ENCODE assay signal across 8 mouse cellular contexts in the genomic region with DNA sequence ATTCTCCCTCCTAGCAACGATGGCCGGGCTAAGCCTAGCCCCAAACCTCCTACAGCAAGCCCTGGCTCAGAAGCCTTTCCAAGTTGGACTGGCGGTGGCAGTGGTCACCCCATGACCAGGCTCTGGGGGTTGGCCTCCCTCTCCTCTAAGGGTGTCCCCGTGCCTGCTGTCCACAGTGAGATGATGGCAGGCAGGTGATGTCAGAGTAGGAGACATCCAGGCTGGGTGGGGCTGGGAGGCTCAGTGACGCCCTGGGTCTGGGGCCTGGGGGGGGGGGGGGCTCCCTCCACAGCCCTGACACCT. TPM values are rescaled to one million over a fixed set of nuclear protein-coding genes. Genes with fewer than 3 reads are reported as not detected.
DNase-seq lines count a peak whose midpoint lies in the region; ATAC-seq lines count a peak whose summit lies in the region.

No protein-coding gene starts in this region.

- peaks cover 95% of the 10 kb centered on the region for H3K27me3 ChIP-seq in megakaryocyte, embryonic 14.5 days (replicated peaks)
- H3K27me3 ChIP-seq in limb, embryonic 15.5 days, result no peaks in the 10 kb centered on the region
- H3K27me3 ChIP-seq in stomach, embryonic 14.5 days (ENCODE audit: control insufficient read depth, insufficient read depth, low read length), result no peaks in the 10 kb centered on the region

- peak overlapping the region; percentile 90 for H3K4me2 ChIP-seq in limb, embryonic 15.5 days
- H3K4me2 ChIP-seq in stomach, embryonic 14.5 days (replicated peaks; ENCODE audit: low read depth, low read length), result peak overlapping the region; percentile 86

- H3K4me1 ChIP-seq in megakaryocyte, embryonic 14.5 days, result peaks cover 28% of the 10 kb centered on the region
- peaks cover 46% of the 10 kb centered on the region for H3K4me1 ChIP-seq in limb, embryonic 15.5 days
- H3K4me1 ChIP-seq in stomach, embryonic 14.5 days (ENCODE audit: control insufficient read depth, insufficient read depth, low read length), result peaks cover 11% of the 10 kb centered on the region; the same call in 1 of the 2 replicates

- peak; percentile 11; the same call in 1 of the 2 replicates for ATAC-seq in cerebellum, adult (ENCODE audit: insufficient number of reproducible peaks, low FRiP score, low TSS enrichment)
- ATAC-seq in megakaryocyte, adult 5-6 weeks (ENCODE audit: poor library complexity, severe bottlenecking), result no peak
- ATAC-seq in limb, embryonic 15.5 days (ENCODE audit: insufficient number of reproducible peaks, low FRiP score, low TSS enrichment, low read depth), result no peak
- no peak for ATAC-seq in stomach, embryonic 14.5 days (ENCODE audit: insufficient number of reproducible peaks, insufficient read depth, low FRiP score, low read depth)

- peak overlapping the region; percentile 92 for H3K4me3 ChIP-seq in megakaryocyte, embryonic 14.5 days (replicated peaks)
- peak overlapping the region; percentile 91 for H3K4me3 ChIP-seq in limb, embryonic 15.5 days
- H3K4me3 ChIP-seq in stomach, embryonic 14.5 days (ENCODE audit: low read depth, low read length), result peak overlapping the region; percentile 70

- peak overlapping the region; percentile 84; the same call in 1 of the 2 replicates for H3K27ac ChIP-seq in limb, embryonic 15.5 days
- H3K27ac ChIP-seq in stomach, embryonic 14.5 days (ENCODE audit: low read length), result peak overlapping the region; percentile 85; the same call in 1 of the 2 replicates

- DNase-seq in cerebellum, postnatal 36 days, result no peak
- DNase-seq in urinary bladder, postnatal 36 days (ENCODE audit: low spot score in 2 of 2), result no peak
- no peak for DNase-seq in embryo, embryonic 10 days (ENCODE audit: low spot score)

- H3K9ac ChIP-seq in limb, embryonic 15.5 days, result peak overlapping the region; percentile 72
- H3K9ac ChIP-seq in stomach, embryonic 14.5 days (replicated peaks; ENCODE audit: low read depth, low read length), result peak overlapping the region; percentile 76

- no peaks in the 10 kb centered on the region for H3K9me3 ChIP-seq in megakaryocyte, embryonic 14.5 days
- no peaks in the 10 kb centered on the region for H3K9me3 ChIP-seq in limb, embryonic 15.5 days
- H3K9me3 ChIP-seq in stomach, embryonic 14.5 days (ENCODE audit: control insufficient read depth, low read depth, low read length), result no peaks in the 10 kb centered on the region

- 13% methylated on average over 5 of the region's 5 CpGs for WGBS in limb, embryonic 15.5 days
- WGBS in stomach, embryonic 14.5 days, result 11% methylated on average over 5 of the region's 5 CpGs

- H3K36me3 ChIP-seq in megakaryocyte, embryonic 14.5 days (replicated peaks; ENCODE audit: low read length), result no peaks in the 10 kb centered on the region
- peaks cover 21% of the 10 kb centered on the region for H3K36me3 ChIP-seq in limb, embryonic 15.5 days
- H3K36me3 ChIP-seq in stomach, embryonic 14.5 days (ENCODE audit: control insufficient read depth, insufficient read depth, low read length), result no peaks in the 10 kb centered on the region; the same call in 1 of the 2 replicates

RNA-seq across cellular contexts. Expression of a gene that starts 2.7 kb away (rescaled TPM):
- polyA plus RNA-seq in megakaryocyte, embryonic 14.5 days (2012; ENCODE audit: insufficient read depth, low replicate concordance), result 2.2 and 5.6 TPM in 2 replicates
- 0.41 and 1.2 TPM in 2 replicates for total RNA-seq in megakaryocyte, adult 5-6 weeks (2015)
- 0.20 and 0.22 TPM in 2 replicates for total RNA-seq in megakaryocyte, adult 5-6 weeks (2017)
- 24.0 and 26.7 TPM in 2 replicates for polyA plus RNA-seq in limb, embryonic 15.5 days (2015; fragmentation: Nextera tagmentation; extraction: Ambion mirVana)
- 15.8 and 16.2 TPM in 2 replicates for polyA plus RNA-seq in stomach, embryonic 14.5 days (2014; fragmentation: Nextera tagmentation; extraction: Ambion mirVana)

RNA-seq across cellular contexts. Expression of a gene that starts 37.5 kb away (rescaled TPM):
- polyA plus RNA-seq in megakaryocyte, embryonic 14.5 days (2012; ENCODE audit: insufficient read depth, low replicate concordance), result 11.4 and 36.3 TPM in 2 replicates
- total RNA-seq in megakaryocyte, adult 5-6 weeks (2015), result 532 and 545 TPM in 2 replicates
- total RNA-seq in megakaryocyte, adult 5-6 weeks (2017), result 316 and 364 TPM in 2 replicates
- 13.1 and 14.5 TPM in 2 replicates for polyA plus RNA-seq in limb, embryonic 15.5 days (2015; fragmentation: Nextera tagmentation; extraction: Ambion mirVana)
- polyA plus RNA-seq in stomach, embryonic 14.5 days (2014; fragmentation: Nextera tagmentation; extraction: Ambion mirVana), result 12.9 and 13.3 TPM in 2 replicates

RNA-seq across cellular contexts. Expression of a gene that starts 44.4 kb away (rescaled TPM):
- 0.52 and 0.72 TPM in 2 replicates for polyA plus RNA-seq in megakaryocyte, embryonic 14.5 days (2012; ENCODE audit: insufficient read depth, low replicate concordance)
- total RNA-seq in megakaryocyte, adult 5-6 weeks (2015), result 6.4 and 9.0 TPM in 2 replicates
- total RNA-seq in megakaryocyte, adult 5-6 weeks (2017), result 3.9 and 4.7 TPM in 2 replicates
- polyA plus RNA-seq in limb, embryonic 15.5 days (2015; fragmentation: Nextera tagmentation; extraction: Ambion mirVana), result 3.4 and 3.7 TPM in 2 replicates
- 10.9 and 14.2 TPM in 2 replicates for polyA plus RNA-seq in stomach, embryonic 14.5 days (2014; fragmentation: Nextera tagmentation; extraction: Ambion mirVana)

RNA-seq across cellular contexts. Expression of a gene that starts 48.3 kb away (rescaled TPM):
- polyA plus RNA-seq in megakaryocyte, embryonic 14.5 days (2012; ENCODE audit: insufficient read depth, low replicate concordance), result 237 and 415 TPM in 2 replicates
- 112 and 121 TPM in 2 replicates for total RNA-seq in megakaryocyte, adult 5-6 weeks (2015)
- total RNA-seq in megakaryocyte, adult 5-6 weeks (2017), result 112 and 118 TPM in 2 replicates
- polyA plus RNA-seq in limb, embryonic 15.5 days (2015; fragmentation: Nextera tagmentation; extraction: Ambion mirVana), result 75.1 and 86.0 TPM in 2 replicates
- 55.6 and 64.6 TPM in 2 replicates for polyA plus RNA-seq in stomach, embryonic 14.5 days (2014; fragmentation: Nextera tagmentation; extraction: Ambion mirVana)
